Mouse (Mus musculus) lung, embryonic 15.5 days (tissue): ENCODE data around the gene Bcr. TPM values are rescaled to one million over a fixed set of nuclear protein-coding genes. Genes with fewer than 3 reads are reported as not detected.
A peak's percentile ranks its signal among the peaks of the same experiment; 100 is the strongest.

Experiments
- ATAC-seq: fragments of 200-750 bp; cut with Nextera tagmentation; 2 replicates; pipeline ENCODE4 v1.8.0; 2017; ENCODE audit warnings: moderate number of reproducible peaks, borderline replicate concordance; ENCODE audit not compliant: low FRiP score, low TSS enrichment; ENCODE audit errors: extremely low read depth
- H3K27ac ChIP-seq: fragments of 300-500 bp; sonication (generic); 2 replicates; pipeline ENCODE4 v1.5.1; 2015; ENCODE audit warnings: moderate library complexity, mild to moderate bottlenecking, inconsistent platforms
- H3K27me3 ChIP-seq: fragments of 300-500 bp; sonication (generic); 2 replicates; pipeline ENCODE4 v1.6.1; 2015; ENCODE audit warnings: inconsistent platforms
- H3K36me3 ChIP-seq: fragments of 300-500 bp; sonication (generic); 2 replicates; pipeline ENCODE4 v1.6.1; 2015; ENCODE audit warnings: inconsistent platforms
- H3K4me1 ChIP-seq: fragments of 300-500 bp; sonication (generic); 2 replicates; pipeline ENCODE4 v1.6.1; 2015; ENCODE audit warnings: inconsistent platforms
- H3K4me2 ChIP-seq: fragments of 300-500 bp; sonication (generic); 2 replicates; pipeline ENCODE4 v1.6.1; 2015; ENCODE audit warnings: inconsistent platforms, mild to moderate bottlenecking, moderate library complexity
- H3K4me3 ChIP-seq: fragments of 300-500 bp; sonication (generic); 2 replicates; pipeline ENCODE4 v1.5.1; 2015; ENCODE audit warnings: mild to moderate bottlenecking, inconsistent platforms
- H3K9ac ChIP-seq: fragments of 300-500 bp; sonication (generic); 2 replicates; pipeline ENCODE4 v1.6.1; 2015; ENCODE audit warnings: inconsistent platforms
- H3K9me3 ChIP-seq: fragments of 300-500 bp; sonication (generic); 2 replicates; pipeline ENCODE4 v1.6.1; 2016; ENCODE audit warnings: inconsistent platforms
- WGBS: fragments of 180-500 bp; shearing (Covaris S2); methylation state at CpG from one replicate; pipeline ENCODE4 v1.1.7; 2015; 5-methylcytosine and 5-hydroxymethylcytosine counted together
- polyA plus RNA-seq: library from polyadenylated mRNA; unstranded; fragments of >200 nt; fragmentation: Nextera tagmentation; extraction: Ambion mirVana; gene quantifications from 2 replicates; pipeline ENCODE4 v1.2.1, GENCODE M21; 2015

Bcr gene
- polyA plus RNA-seq, 1 experiment from 2014 or later = 8.6 TPM

DNA sequence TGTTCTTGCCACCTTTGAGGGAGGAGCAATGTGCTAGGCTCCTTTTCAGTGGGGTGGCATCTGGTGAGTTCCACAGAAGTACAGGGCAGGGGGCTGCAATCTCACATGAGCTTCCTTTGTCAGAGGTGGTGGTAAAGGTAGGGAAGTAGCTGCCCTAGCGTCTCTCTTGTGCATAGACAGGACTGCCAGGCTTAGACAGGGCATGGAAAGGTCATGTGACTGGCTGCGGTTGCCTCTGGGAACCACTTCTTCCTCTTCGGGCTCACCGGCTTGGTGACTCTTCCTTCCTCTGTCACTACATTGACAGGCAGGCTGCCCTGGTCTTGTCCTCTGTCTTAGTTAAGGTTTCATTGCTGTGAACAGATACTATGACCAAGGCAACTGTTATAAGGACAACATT lies 85.6 kb downstream of the Bcr start:
- no peak overlapping the region for H3K27ac ChIP-seq
- 84% methylated on average over 4 of the region's 4 CpGs for WGBS
- H3K36me3 ChIP-seq = peaks cover 45% of the 10 kb centered on the region

DNA sequence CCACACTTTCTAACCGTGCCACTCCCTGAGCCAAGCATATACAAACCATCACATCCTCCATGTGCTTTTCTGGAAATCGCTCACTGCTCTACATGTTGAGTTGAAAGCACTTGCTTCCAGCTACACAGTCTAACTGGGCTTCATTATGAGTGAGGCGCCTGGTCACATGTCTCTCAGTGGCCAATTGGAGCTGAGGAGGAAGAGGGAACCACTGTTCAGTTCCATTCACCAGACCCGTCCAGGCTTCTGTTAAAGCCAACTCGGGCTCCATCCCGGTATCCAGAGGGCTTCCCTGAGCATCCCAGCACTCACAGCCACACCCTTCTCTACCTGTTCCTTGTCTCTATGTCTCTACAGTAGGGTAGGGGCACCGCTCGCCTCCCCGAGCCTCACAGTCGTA lies 86.2 kb downstream of the Bcr start:
- Histone ChIP-seq H3K4me3 (no peak overlapping the region), H3K36me3 (peaks cover 43% of the 10 kb centered on the region), H3K4me1 (0 out of 2 replicates have a peak, but pooled peaks cover 6% of the 10 kb centered on the region), H3K4me2 (no peak overlapping the region), H3K27ac (no peak overlapping the region), H3K27me3 (no peaks in the 10 kb centered on the region), H3K9me3 (no peaks in the 10 kb centered on the region), H3K9ac (no peak overlapping the region)
- no peak for ATAC-seq
- WGBS = 75% methylated on average over 10 of the region's 10 CpGs

More for the DNA sequence above, 85.6 kb downstream of the Bcr start:
- Histone ChIP-seq H3K4me1 (0 out of 2 replicates have a peak, but pooled peaks cover 3% of the 10 kb centered on the region), H3K9ac (no peak overlapping the region), H3K4me2 (no peak overlapping the region), H3K27me3 (no peaks in the 10 kb centered on the region), H3K9me3 (no peaks in the 10 kb centered on the region), H3K4me3 (no peak overlapping the region)
- no peak for ATAC-seq

DNA sequence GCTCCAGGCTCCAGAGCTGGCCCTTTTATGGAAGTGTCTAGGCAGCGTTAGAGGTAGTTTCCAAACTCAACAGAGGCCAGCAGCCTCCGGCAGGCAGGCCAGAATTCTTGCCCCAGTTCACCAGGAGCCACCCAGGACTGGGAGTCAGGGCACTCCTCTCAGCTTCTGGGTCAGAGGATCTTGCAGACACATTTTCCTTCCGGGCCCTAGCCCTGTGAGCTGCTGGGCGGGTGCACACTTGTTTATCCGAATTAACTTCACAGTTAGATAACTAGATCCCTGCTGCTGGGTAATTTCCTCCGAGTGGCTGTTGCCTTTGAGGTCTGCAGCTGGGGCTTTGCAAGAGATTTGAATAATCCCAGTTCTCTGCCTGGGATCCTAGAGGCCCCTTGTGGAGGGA lies 87.9 kb downstream of the Bcr start:
- 42% methylated on average over 6 of the region's 6 CpGs for WGBS
- Histone ChIP-seq H3K4me1 (0 out of 2 replicates have a peak, but pooled peaks cover 6% of the 10 kb centered on the region), H3K4me2 (no peak overlapping the region), H3K9me3 (no peaks in the 10 kb centered on the region), H3K36me3 (peaks cover 41% of the 10 kb centered on the region), H3K27me3 (no peaks in the 10 kb centered on the region), H3K27ac (no peak overlapping the region), H3K9ac (no peak overlapping the region), H3K4me3 (no peak overlapping the region)
- no peak for ATAC-seq

DNA sequence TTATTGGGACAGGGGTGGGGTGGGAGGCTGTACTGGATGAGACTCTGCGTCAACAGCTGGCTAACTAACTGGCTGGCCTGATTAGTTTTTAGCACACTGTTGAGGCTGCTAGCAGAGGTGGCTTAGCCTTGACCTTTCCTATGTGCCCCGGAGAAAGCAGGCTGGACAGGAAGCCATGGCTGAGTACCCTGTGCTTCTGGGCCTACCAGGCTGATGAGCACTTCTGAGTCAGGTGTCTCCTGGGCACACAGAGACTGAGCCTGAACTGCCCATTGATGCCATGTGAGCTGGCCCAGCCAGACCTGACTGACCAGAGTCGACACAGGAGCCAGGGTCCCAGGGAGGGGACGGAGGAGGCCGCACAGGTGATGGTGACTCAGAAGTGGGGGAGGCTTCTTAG lies 90.0 kb downstream of the Bcr start:
- 74% methylated on average over 5 of the region's 5 CpGs for WGBS
- Histone ChIP-seq H3K36me3 (peaks cover 45% of the 10 kb centered on the region), H3K4me1 (0 out of 2 replicates have a peak, but pooled peaks cover 6% of the 10 kb centered on the region), H3K9ac (no peak overlapping the region), H3K27ac (no peak overlapping the region), H3K4me3 (no peak overlapping the region), H3K4me2 (no peak overlapping the region), H3K27me3 (no peaks in the 10 kb centered on the region), H3K9me3 (no peaks in the 10 kb centered on the region)
- no peak for ATAC-seq

DNA sequence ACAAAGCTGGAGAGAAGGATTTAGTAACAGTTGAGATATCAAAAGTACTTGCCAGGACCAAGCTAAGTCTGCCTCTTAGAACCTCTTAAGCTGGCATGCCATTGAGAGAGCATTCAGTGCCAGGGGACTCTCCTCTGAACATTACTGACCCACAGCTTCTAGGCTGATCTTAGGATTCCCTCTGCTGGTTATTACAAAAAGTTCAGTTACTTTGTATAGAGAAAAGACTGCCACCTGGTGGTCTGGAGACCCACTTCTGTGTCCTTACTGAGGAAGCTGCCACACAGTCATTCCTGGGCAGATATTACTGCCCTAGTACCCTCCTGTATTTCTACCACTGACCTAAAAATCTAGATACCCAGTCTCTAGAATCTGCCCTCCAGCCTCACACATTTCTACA lies 90.9 kb downstream of the Bcr start:
- Histone ChIP-seq H3K36me3 (peaks cover 43% of the 10 kb centered on the region), H3K4me2 (no peak overlapping the region), H3K27me3 (no peaks in the 10 kb centered on the region), H3K4me1 (0 out of 2 replicates have a peak, but pooled peaks cover 6% of the 10 kb centered on the region), H3K4me3 (no peak overlapping the region), H3K9me3 (no peaks in the 10 kb centered on the region), H3K27ac (no peak overlapping the region), H3K9ac (no peak overlapping the region)
- ATAC-seq = peak; percentile 36; the same call in 1 of the 2 replicates

DNA sequence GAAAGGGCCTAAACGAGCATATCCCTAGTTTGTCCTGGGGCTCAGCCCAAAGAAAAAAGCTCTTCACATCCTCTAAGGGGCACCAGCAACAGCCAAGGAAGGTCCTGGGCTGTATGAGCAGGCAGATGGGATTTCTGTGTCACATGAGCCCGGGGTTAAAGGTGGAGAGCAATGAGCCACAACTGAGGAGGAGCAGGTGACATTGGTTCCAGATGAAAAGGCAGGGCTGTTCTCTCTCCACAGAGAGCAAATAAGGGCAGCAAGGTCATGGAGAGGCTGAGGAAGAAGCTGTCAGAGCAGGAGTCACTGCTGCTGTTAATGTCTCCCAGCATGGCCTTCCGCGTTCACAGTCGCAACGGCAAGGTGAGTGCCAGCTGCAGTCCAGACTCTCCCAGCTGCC lies 96.4 kb downstream of the Bcr start:
- no peaks in the 10 kb centered on the region for H3K4me1 ChIP-seq
- H3K4me2 ChIP-seq = no peak overlapping the region
- 78% methylated on average over 6 of the region's 6 CpGs for WGBS
- H3K4me3 ChIP-seq = no peak overlapping the region
- no peak for ATAC-seq
- no peaks in the 10 kb centered on the region for H3K9me3 ChIP-seq
- no peak overlapping the region for H3K27ac ChIP-seq
- no peak overlapping the region for H3K9ac ChIP-seq
- no peaks in the 10 kb centered on the region for H3K27me3 ChIP-seq
- peaks cover 52% of the 10 kb centered on the region for H3K36me3 ChIP-seq

DNA sequence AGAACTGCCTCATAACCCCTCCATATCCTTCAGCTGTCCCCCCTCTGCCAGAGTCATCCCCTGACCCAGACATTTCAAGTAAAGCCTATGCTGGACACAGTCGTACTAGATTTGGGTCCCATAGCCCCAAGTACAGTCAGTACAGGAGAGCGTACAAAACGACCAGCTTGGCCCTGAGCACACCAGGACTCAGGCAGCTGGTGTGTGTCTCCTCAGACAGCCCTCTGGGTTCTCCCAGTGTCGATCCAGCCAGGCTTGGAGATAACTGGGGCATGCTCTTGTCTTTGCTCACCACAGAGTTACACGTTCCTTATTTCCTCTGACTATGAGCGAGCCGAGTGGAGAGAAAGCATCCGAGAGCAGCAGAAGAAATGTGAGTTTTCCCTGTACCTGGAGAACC lies 97.3 kb downstream of the Bcr start:
- ATAC-seq = no peak
- Histone ChIP-seq H3K4me1 (no peaks in the 10 kb centered on the region), H3K9ac (no peak overlapping the region), H3K4me3 (no peak overlapping the region), H3K36me3 (peaks cover 56% of the 10 kb centered on the region), H3K4me2 (no peak overlapping the region), H3K9me3 (no peaks in the 10 kb centered on the region), H3K27me3 (no peaks in the 10 kb centered on the region), H3K27ac (no peak overlapping the region)
- whole genome bisulfite sequencing = 83% methylated on average over 8 of the region's 8 CpGs

DNA sequence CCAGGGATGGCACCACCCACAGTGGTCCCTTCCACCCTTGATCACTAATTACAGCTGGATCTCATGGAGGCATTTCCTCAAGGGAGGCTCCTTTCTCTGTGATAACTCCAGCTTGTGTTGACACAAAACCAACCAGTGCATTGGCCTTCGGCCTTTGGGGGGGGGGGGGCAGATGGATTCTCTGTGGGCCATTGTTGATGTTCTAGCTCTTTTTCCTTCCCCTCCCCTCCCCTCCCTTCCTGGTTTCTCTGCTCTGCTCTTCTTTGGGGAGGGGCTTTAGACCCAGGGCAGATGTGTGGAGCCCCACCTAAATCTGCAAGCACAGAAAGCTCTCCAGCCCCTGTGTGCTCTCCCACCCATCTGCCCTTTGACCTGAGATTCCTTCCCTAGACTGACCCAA lies 98.0 kb downstream of the Bcr start:
- no peak overlapping the region for H3K9ac ChIP-seq
- peaks cover 61% of the 10 kb centered on the region for H3K36me3 ChIP-seq
- no peak overlapping the region for H3K4me2 ChIP-seq
- H3K4me1 ChIP-seq = no peaks in the 10 kb centered on the region
- 59% methylated on average over 1 of the region's 1 CpGs for WGBS
- H3K27me3 ChIP-seq = no peaks in the 10 kb centered on the region
- no peak overlapping the region for H3K4me3 ChIP-seq
- H3K27ac ChIP-seq = no peak overlapping the region
- no peaks in the 10 kb centered on the region for H3K9me3 ChIP-seq
- no peak for ATAC-seq

DNA sequence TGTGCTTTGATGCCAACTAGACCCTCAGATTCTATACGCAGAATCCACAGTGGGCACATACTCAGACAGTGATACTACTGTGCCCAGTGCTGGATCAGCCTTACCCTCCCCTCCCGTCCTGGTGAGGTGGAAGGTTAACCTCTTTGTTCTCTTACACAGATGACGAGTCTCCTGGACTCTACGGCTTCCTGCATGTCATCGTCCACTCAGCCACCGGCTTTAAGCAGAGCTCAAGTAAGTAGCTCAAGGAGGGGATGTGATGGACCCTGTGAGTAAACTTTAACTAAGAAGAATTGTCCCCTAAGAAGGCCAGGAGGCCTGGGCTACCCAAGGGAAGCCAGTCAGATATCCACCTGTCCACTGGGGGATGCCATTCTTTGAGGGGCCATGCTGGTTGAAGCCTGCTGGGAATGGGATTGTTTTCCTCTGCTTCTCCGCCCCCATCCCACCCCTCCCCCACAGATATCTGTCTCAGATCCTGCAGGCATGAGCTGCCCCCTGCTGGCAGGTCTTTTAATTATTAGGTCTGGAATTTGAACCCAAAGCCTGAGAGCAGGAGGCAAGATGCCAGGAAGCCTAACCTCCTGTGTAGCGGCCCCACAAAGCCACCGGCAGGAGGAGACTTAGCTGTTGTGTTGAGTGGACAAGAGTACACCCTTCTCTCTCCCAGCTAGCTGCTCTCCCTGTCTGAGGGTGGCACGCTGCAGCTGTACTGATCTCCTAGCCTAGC lies 99.9 kb downstream of the Bcr start:
- H3K9ac ChIP-seq = no peak overlapping the region
- no peaks in the 10 kb centered on the region for H3K4me1 ChIP-seq
- peaks cover 61% of the 10 kb centered on the region for H3K36me3 ChIP-seq
- 78% methylated on average over 10 of the region's 10 CpGs for WGBS
- H3K27ac ChIP-seq = no peak overlapping the region
- ATAC-seq = no peak
- H3K9me3 ChIP-seq = no peaks in the 10 kb centered on the region
- H3K4me3 ChIP-seq = no peak overlapping the region
- no peaks in the 10 kb centered on the region for H3K27me3 ChIP-seq
- H3K4me2 ChIP-seq = no peak overlapping the region

DNA sequence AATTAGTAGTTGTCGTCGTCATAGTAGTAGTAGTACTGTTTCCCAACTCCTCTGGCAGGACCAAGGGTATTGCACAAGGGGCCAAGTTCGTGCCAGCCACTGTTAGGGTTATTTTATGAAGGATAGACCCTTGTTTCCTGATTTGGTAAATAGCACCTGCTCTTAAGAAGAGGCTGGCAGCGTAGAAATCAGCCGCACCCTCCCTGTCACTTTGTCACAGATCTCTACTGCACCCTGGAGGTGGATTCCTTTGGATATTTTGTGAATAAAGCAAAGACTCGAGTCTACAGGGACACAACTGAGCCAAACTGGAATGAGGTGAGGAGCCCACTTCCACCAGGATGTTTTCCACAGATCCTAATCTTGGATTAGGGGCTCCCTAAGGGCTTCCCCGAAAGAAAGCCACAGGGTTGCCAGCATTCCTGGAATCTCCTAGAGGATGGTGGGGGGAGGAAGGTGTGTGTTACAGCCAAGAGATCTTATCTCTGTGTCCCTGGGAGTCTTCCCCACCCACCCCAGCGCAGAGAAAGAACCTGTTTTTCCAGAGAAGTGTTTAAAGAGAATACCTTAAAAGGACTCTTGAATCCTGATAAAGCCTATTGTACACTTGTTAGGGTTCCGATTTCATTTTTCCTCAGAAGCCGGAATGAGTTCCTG lies 105.6 kb downstream of the Bcr start:
- 0 out of 2 replicates have a peak, but pooled peaks cover 3% of the 10 kb centered on the region for H3K4me1 ChIP-seq
- H3K27ac ChIP-seq = no peak overlapping the region
- 60% methylated on average over 10 of the region's 10 CpGs for WGBS
- H3K9ac ChIP-seq = no peak overlapping the region
- no peaks in the 10 kb centered on the region for H3K9me3 ChIP-seq
- H3K4me2 ChIP-seq = no peak overlapping the region
- H3K27me3 ChIP-seq = no peaks in the 10 kb centered on the region
- H3K36me3 ChIP-seq = peaks cover 64% of the 10 kb centered on the region
- H3K4me3 ChIP-seq = no peak overlapping the region
- no peak for ATAC-seq

DNA sequence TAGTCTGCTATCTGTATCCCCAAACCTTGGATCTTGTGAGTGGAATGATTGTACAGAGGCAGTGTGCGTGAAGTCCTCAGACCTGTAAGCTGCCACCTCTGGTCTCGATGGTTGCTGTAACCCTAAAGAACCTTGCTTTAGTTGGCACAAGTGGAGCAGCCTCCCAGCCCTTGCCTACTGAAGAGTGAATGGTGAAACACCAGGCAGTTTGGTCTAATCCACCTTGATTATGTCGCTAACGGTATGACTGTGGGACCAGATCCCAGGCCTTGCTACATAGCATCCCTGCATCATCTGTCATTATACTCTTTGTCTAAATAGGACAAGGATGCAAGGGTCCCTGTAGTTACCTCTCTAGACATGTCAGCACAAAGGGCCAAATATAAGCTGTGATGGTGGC lies 106.2 kb downstream of the Bcr start:
- Histone ChIP-seq H3K4me3 (no peak overlapping the region), H3K9ac (no peak overlapping the region), H3K27ac (no peak overlapping the region), H3K4me2 (no peak overlapping the region), H3K36me3 (peaks cover 65% of the 10 kb centered on the region), H3K27me3 (no peaks in the 10 kb centered on the region), H3K4me1 (0 out of 2 replicates have a peak, but pooled peaks cover 3% of the 10 kb centered on the region), H3K9me3 (no peaks in the 10 kb centered on the region)
- no peak for ATAC-seq
- WGBS = 89% methylated on average over 4 of the region's 4 CpGs

DNA sequence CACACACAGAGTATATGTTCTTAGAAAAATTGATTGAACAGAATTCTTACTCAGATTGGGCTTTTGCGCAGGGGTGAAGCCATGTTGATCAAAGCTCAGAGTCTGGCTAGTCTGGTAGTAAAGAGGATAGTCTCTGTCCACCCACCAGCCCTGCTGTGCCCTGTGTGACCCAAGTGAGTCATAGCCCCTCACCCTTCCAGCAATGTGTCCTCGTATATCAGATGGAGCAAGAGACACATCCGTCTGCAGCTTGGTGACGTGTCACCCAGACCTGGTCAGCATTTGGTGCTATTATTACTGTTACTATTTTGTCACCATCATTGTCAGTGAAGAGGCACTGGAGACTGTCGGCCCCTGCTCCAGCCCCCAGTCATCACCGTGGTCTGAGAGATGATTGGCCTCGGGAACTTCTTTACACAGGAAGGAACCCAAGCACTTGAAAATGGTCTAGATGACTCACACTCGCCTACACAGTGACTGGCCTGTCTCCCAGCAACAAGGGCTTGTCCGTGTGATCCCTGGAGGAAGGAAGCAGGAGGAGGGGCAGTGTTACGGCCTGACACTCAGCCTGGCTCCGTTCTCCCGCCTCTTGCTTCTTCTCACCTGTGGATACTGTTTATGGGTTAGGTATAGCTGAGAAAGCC lies 109.9 kb downstream of the Bcr start:
- no peaks in the 10 kb centered on the region for H3K27me3 ChIP-seq
- H3K36me3 ChIP-seq = peaks cover 33% of the 10 kb centered on the region
- peaks cover 22% of the 10 kb centered on the region for H3K4me1 ChIP-seq
- H3K27ac ChIP-seq = 0 out of 2 replicates have a peak overlapping the region, but pooled peaks have one; percentile 16
- H3K9me3 ChIP-seq = no peaks in the 10 kb centered on the region
- peak; percentile 77; the same call in 1 of the 2 replicates for ATAC-seq
- H3K4me2 ChIP-seq = no peak overlapping the region
- no peak overlapping the region for H3K4me3 ChIP-seq
- no peak overlapping the region for H3K9ac ChIP-seq
- 46% methylated on average over 12 of the region's 12 CpGs for WGBS
